Mouse (Mus musculus) cerebellum, adult 2 months (tissue): ENCODE measurements around the gene Rarb.

Experiments
- CTCF ChIP-seq: fragments of 200-500 bp; IDR thresholded peaks from 2 replicates; pipeline ENCODE4 v1.5.1; 2011; ENCODE audit warnings: low read depth, mild to moderate bottlenecking, control low read depth, low read length, moderate library complexity, borderline replicate concordance; ENCODE audit not compliant: insufficient read depth
- POLR2A ChIP-seq: fragments of 200-500 bp; IDR thresholded peaks from 2 replicates; pipeline ENCODE4 v1.6.1; 2011; ENCODE audit warnings: low read length, control low read depth, borderline replicate concordance; ENCODE audit not compliant: insufficient read depth

DNA sequence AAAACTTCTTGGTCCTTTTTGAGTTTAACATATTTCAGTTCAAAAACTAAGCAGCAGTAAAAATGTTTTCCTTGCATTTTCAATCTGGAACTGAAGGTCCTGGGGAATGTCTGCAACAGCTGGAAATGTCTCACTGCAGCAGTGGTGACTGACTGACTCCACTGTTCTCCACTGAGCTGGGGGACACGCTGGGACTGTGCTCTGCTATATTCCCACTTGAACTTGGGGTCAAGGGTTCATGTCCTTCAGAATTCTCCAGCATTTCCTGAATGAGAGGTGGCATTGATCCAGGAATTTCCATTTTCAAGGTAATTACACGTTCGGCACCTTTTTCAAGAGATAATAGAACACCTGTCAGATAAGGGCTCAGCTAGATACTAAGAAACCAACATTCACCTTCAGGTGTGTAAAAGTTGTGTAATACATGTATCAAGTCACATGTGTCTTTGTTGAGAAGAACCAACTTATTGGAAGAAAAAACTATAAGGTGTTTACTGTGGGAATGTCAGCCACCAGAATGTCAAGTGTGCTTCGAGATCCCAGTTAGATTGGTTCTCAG, 386.9 kb downstream of the Rarb start:
- no peak for TF ChIP-seq CTCF
- no peak for TF ChIP-seq POLR2A
